Mouse (Mus musculus) common myeloid progenitor, adult 5-6 weeks (primary cell): Measurements from ENCODE around the gene Mum1. TPM values are rescaled to one million over a fixed set of nuclear protein-coding genes. Genes with fewer than 3 reads are reported as not detected.
"Not testable (repeated sequence)": the region's sequence is repeated elsewhere in the genome, so short reads cannot be mapped to it uniquely, and the experiment has no call there.

Source experiments
- ATAC-seq: replicated peaks from 2 replicates; pipeline ENCODE4 v1.8.0; 2016; ENCODE audit warnings: low read depth, mild to moderate bottlenecking, moderate TSS enrichment, inconsistent platforms; ENCODE audit not compliant: poor library complexity, severe bottlenecking
- total RNA-seq: library from RNA; stranded (forward); fragments of 200-1000, 187-1606 nt; gene quantifications from 2 replicates; pipeline ENCODE4 v1.2.3, GENCODE M21; 2017

Mum1 gene
- total RNA-seq, 1 experiment from 2014 or later = 41.9 TPM

DNA sequence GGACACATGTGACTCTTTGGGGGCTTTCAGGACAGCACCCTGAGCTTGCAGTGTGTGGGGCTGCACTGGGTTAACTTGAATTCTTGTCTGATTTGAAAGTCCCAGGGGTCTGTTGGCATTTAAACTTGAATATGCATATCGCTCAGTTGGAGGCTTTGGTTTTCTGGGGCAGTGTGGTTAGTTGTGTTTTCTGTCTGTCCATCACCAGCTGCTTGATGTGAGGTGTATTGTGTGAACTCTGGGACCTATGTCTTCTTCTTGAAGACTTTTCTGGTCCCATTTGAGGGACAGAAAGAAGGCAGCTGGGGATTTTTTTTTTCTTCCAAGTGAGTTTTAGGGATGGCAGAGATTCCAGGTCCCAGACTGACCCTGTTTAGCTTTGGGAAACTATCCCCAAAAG is 19.0 kb upstream of the Mum1 start:
- ATAC-seq = no peak

DNA sequence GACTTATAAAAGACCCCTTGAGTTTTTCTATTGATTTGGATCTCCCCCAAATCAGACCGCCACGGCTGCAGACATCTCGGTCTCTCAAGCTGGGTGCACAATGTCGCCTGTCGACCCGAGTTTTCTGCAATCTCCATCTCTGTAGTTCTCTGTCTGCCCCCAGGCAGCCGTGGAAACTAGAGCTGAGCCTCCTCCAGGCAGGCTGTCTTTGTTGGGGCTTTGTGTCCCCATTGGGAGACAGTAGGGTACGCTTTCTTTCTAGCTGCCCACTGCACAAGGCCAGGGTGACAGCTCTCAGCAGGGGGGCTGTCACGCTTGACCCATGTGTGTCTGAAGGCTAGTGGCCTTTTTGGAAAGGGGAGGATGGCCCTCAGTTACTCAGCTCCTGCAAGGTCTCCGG is 18.6 kb upstream of the Mum1 start:
- ATAC-seq = no peak

DNA sequence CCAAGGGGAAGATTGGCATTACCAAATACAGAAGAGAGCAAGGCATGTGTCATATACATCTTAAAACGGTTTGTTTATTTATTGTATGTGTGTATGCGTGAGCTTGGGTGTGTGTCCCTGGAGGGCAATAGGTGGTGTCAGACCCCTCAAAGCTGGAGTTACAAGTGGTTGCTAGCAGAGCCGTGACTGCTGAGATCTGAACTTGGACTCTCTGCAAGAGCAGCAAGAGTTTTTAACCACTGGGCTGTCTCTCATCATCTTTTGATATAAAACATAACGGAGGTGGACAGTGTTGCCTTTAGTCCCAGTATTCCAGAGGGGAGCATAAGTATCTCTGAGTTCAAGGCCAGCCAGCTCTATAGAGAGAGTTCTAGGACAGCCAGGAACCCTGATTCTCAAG is 18.0 kb upstream of the Mum1 start:
- ATAC-seq = no peak

- no peak for ATAC-seq
Observed at GRCm38 (mm10) chr10:80208841-80209371, 17.3 kb upstream of the Mum1 start.

DNA sequence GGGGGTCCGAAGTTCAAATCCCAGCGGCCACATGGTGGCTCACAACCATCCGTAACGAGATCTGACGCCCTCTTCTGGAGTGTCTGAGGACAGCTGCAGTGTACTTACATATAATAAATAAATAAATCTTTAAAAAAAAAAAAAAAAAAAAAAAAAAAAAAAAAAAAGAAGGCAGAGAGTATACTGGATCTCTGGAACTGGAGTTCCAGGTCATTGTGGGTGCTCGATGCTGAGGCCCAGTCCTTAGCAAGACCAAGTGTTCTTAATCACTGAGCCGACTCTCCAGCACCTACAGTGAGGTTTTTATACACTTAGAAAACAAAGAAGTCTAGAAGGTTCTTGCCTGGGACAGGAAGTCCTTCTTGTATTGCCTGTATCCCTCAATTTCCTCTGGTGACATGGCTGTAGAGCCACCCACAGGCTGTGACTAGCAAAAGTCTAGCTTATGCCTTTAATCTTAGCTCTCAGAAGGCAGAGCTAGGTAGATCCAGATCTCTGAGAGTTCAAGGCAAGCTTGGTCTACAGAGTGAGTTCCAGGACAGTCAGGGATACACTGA is 14.6 kb upstream of the Mum1 start:
- not testable (repeated sequence) for ATAC-seq

- 0 out of 2 replicates have a peak, but pooled peaks have one; percentile 32 for ATAC-seq
Observed at GRCm38 (mm10) chr10:80215048-80215772, 11.0 kb upstream of the Mum1 start.

DNA sequence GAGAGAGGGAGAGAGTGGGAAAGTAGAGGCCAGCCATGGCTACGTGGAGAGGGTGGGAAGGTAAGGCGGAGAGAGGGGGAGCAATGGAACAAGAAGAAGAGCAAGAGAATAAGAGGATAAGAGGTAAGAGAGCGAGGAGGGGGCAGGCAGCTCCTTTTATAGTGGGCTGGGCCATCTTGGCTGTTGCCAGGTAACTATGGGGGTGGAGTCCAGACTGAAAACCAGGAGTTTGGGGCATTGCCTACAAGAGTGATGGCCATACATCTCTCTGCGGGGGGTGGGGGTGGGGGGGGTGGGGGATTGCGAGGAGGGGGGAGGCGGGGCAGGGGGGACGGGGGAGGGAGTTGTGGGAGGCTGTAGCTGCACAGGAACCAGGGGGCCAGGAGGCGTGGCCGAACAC is 5.6 kb upstream of the Mum1 start:
- ATAC-seq = no peak

- ATAC-seq = not testable (repeated sequence)
Observed at GRCm38 (mm10) chr10:80223137-80223536, 3.1 kb upstream of the Mum1 start.

GRCm38 (mm10) chr10:80226071-80226415 is 191 bp upstream of the Mum1 start:
- no peak for ATAC-seq

- ATAC-seq = no peak
Observed at GRCm38 (mm10) chr10:80227166-80227539, 919 bp downstream of the Mum1 start.

GRCm38 (mm10) chr10:80227877-80228775 is 1.9 kb downstream of the Mum1 start:
- no peak for ATAC-seq

DNA sequence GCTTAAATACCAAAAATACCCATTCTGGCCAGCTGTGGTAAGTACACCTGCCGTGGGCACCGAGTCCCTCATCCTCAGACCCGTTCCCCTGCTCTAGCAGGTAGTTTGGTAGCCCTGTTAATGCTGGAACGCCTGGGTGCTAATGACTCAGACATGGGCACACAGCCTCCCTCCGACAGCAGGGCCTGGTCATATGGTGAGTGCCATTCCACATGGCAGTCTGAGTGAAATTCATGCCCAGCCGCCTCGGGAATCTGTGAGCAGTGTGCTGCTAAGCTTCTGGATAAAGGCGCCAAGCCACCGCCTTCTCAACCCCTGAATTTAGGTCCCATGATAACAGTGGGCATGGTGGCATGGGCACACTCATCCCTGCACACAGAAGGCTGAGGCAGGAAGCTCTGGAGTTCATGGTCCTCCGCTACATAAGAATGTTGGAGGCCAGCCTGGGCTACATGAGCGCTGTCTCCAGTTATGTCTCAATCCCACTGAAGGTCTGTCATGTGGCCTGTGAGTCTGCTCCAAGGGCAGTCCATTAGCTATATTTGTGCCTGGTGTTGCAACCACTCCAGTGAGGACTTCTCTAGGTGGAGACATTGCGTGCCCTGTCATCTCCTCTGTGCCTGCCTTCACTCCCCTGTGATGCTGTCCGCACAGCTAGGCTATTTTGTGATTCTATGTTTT is 10.1 kb downstream of the Mum1 start:
- ATAC-seq = no peak

- ATAC-seq = no peak
Observed at GRCm38 (mm10) chr10:80237020-80237419, 10.8 kb downstream of the Mum1 start.

DNA sequence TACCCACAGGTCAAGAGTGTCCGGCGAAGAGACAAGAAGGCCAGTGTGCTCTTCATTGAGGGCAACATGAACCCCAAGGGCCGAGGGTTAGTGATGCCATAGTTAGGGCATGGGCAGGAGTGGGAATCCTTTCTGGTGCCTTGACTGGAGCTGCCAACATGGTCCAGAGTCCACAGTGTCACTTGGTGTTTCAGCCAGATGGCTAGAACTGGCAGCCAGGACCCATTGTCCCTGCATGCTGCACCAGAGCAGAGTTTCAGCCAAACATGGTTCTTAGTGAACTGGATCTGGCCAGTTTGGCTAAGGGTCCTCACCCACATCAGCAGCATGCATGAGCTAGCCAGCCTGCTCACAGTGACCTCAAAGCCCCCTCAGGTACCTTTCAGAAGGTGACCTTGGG is 12.1 kb downstream of the Mum1 start:
- no peak for ATAC-seq

- no peak for ATAC-seq
Observed at GRCm38 (mm10) chr10:80239791-80240190, 13.6 kb downstream of the Mum1 start.

- ATAC-seq = no peak
Observed at GRCm38 (mm10) chr10:80242088-80242487, 15.9 kb downstream of the Mum1 start.

- ATAC-seq = no peak
Observed at GRCm38 (mm10) chr10:80242607-80243006, 16.4 kb downstream of the Mum1 start.

GRCm38 (mm10) chr10:80244791-80245399 is 18.7 kb downstream of the Mum1 start:
- no peak for ATAC-seq

DNA sequence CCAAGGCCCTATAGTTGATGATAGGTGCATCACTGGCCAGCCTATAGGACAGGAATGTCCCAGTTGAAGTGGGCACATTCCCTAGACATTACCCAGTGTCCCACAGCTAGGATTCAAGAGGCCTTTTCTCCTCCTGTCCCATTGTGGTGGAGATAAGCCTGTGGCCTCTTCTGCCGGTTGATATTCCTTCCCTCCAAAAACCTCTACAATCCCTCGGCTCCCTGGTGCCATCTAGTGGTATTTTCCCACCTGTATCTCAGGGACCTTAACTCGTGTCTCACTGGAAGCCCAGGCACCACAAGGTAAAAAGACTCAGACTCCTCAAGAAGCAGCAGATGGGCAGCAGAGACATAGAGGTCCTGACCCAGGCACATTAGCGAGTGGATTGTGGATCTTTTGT is 19.4 kb downstream of the Mum1 start:
- peak; percentile 43 for ATAC-seq

GRCm38 (mm10) chr10:80247849-80248248 is 21.6 kb downstream of the Mum1 start:
- no peak for ATAC-seq
